Mouse (Mus musculus): ENCODE data around the gene Cyp2t4. TPM values are rescaled to one million over a fixed set of nuclear protein-coding genes. Genes with fewer than 3 reads are reported as not detected.

The Cyp2t4 gene
- polyA plus RNA-seq, 1 experiment from 2014 or later: not detected

- Histone ChIP-seq H3K9me3 (ENCODE audit: control insufficient read depth, low read depth, low read length) (no peaks in the 10 kb centered on the region), H3K4me2 (replicated peaks; ENCODE audit: low read depth, low read length) (no peak overlapping the region), H3K4me3 (ENCODE audit: low read depth, low read length) (no peak overlapping the region), H3K4me1 (ENCODE audit: control insufficient read depth, insufficient read depth, low read length) (peaks cover 12% of the 10 kb centered on the region; the same call in 1 of the 2 replicates), H3K27me3 (ENCODE audit: control insufficient read depth, insufficient read depth, low read length) (no peaks in the 10 kb centered on the region), H3K36me3 (ENCODE audit: control insufficient read depth, insufficient read depth, low read length) (peaks cover 16% of the 10 kb centered on the region), H3K27ac (ENCODE audit: low read length) (no peak overlapping the region), H3K9ac (replicated peaks; ENCODE audit: low read depth, low read length) (no peak overlapping the region)
- 86% methylated on average over 3 of the region's 3 CpGs for WGBS
- no peak for ATAC-seq (ENCODE audit: insufficient number of reproducible peaks, insufficient read depth, low FRiP score, low read depth)
Observed at GRCm38 (mm10) chr7:27197136-27197535, 43.6 kb downstream of the Cyp2t4 start.

GRCm38 (mm10) chr7:27197634-27198033 lies 44.1 kb downstream of the Cyp2t4 start:
- Histone ChIP-seq H3K27me3 (ENCODE audit: control insufficient read depth, insufficient read depth, low read length) (no peaks in the 10 kb centered on the region), H3K9me3 (ENCODE audit: control insufficient read depth, low read depth, low read length) (no peaks in the 10 kb centered on the region), H3K9ac (replicated peaks; ENCODE audit: low read depth, low read length) (no peak overlapping the region), H3K27ac (ENCODE audit: low read length) (no peak overlapping the region), H3K4me2 (replicated peaks; ENCODE audit: low read depth, low read length) (no peak overlapping the region), H3K4me3 (ENCODE audit: low read depth, low read length) (no peak overlapping the region), H3K4me1 (ENCODE audit: control insufficient read depth, insufficient read depth, low read length) (peaks cover 12% of the 10 kb centered on the region; the same call in 1 of the 2 replicates), H3K36me3 (ENCODE audit: control insufficient read depth, insufficient read depth, low read length) (peaks cover 14% of the 10 kb centered on the region)
- 95% methylated on average over 8 of the region's 8 CpGs for WGBS
- no peak for ATAC-seq (ENCODE audit: insufficient number of reproducible peaks, insufficient read depth, low FRiP score, low read depth)

GRCm38 (mm10) chr7:27198355-27198754 lies 44.8 kb downstream of the Cyp2t4 start:
- H3K4me3 ChIP-seq (ENCODE audit: low read depth, low read length): no peak overlapping the region
- no peaks in the 10 kb centered on the region for H3K9me3 ChIP-seq (ENCODE audit: control insufficient read depth, low read depth, low read length)
- no peak for ATAC-seq (ENCODE audit: insufficient number of reproducible peaks, insufficient read depth, low FRiP score, low read depth)
- no peak overlapping the region for H3K27ac ChIP-seq (ENCODE audit: low read length)
- peaks cover 14% of the 10 kb centered on the region for H3K36me3 ChIP-seq (ENCODE audit: control insufficient read depth, insufficient read depth, low read length)
- H3K27me3 ChIP-seq (ENCODE audit: control insufficient read depth, insufficient read depth, low read length): no peaks in the 10 kb centered on the region
- H3K4me1 ChIP-seq (ENCODE audit: control insufficient read depth, insufficient read depth, low read length): peaks cover 11% of the 10 kb centered on the region; the same call in 1 of the 2 replicates
- H3K9ac ChIP-seq (replicated peaks; ENCODE audit: low read depth, low read length): no peak overlapping the region
- H3K4me2 ChIP-seq (replicated peaks; ENCODE audit: low read depth, low read length): no peak overlapping the region

DNA sequence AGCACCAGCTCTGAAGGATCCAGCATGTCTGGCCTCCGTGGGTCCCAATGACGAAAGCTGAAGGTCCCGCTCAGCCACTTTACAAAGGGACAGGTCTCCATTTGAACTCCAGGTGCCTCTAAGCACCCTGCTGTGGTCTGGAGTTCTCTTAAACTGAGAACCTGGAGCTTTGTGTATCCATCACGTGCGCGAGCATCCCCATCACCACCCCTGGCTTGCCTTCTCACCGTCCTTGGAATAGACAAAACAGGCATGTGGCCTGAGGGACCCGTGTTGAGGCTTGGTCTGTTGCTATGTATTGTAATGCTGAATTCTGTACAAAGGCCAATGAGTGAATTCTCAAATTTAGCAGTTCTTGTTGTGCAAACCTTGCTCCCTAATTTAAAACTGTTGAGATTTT lies 45.3 kb downstream of the Cyp2t4 start:
- no peak overlapping the region for H3K27ac ChIP-seq (ENCODE audit: low read length)
- peaks cover 12% of the 10 kb centered on the region for H3K36me3 ChIP-seq (ENCODE audit: control insufficient read depth, insufficient read depth, low read length)
- no peak overlapping the region for H3K4me3 ChIP-seq (ENCODE audit: low read depth, low read length)
- H3K4me2 ChIP-seq (replicated peaks; ENCODE audit: low read depth, low read length): no peak overlapping the region
- no peak for ATAC-seq (ENCODE audit: insufficient number of reproducible peaks, insufficient read depth, low FRiP score, low read depth)
- H3K4me1 ChIP-seq (ENCODE audit: control insufficient read depth, insufficient read depth, low read length): peaks cover 9% of the 10 kb centered on the region; the same call in 1 of the 2 replicates
- no peaks in the 10 kb centered on the region for H3K9me3 ChIP-seq (ENCODE audit: control insufficient read depth, low read depth, low read length)
- H3K27me3 ChIP-seq (ENCODE audit: control insufficient read depth, insufficient read depth, low read length): no peaks in the 10 kb centered on the region
- no peak overlapping the region for H3K9ac ChIP-seq (replicated peaks; ENCODE audit: low read depth, low read length)
- WGBS: 91% methylated on average over 8 of the region's 8 CpGs

DNA sequence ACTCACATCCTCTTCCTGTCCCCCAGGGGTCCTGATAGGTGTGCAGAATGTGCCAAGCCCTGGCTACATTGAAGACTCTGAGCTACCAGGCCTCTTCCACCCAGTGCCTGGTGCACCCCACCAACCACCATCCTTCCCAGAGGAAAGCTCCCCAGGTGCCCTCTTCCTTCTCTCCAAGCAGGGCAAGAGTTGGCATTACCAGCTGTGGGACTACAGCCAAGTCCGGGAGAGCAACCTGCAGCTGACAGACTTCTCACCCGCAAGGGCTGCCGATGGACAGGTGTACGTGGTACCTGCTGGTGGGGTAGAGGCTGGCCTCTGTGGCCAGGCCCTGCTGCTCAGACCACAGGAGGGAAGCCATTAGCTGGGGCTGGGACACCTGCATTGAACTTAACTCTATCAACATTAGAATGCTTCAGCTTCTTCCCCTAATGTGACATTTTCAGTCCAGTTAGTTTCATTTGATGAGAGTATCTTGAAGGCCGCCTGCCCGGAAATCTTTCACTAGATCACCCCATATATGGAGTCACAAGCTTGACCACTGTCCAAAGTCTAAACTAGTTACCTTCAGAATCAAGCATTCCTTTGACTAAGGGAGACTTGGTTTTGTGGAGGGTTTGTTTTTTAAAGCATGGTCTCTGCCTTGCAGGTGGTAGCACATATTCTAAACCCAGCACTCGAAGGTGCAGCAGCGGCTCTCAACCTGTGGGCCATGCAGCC lies 50.4 kb downstream of the Cyp2t4 start:
- WGBS: 94% methylated on average over 8 of the region's 8 CpGs
- Histone ChIP-seq H3K4me3 (ENCODE audit: low read depth, low read length) (no peak overlapping the region), H3K9me3 (ENCODE audit: control insufficient read depth, low read depth, low read length) (no peaks in the 10 kb centered on the region), H3K27ac (ENCODE audit: low read length) (no peak overlapping the region), H3K9ac (replicated peaks; ENCODE audit: low read depth, low read length) (no peak overlapping the region), H3K36me3 (ENCODE audit: control insufficient read depth, insufficient read depth, low read length) (peaks cover 33% of the 10 kb centered on the region), H3K4me1 (ENCODE audit: control insufficient read depth, insufficient read depth, low read length) (no peaks in the 10 kb centered on the region), H3K4me2 (replicated peaks; ENCODE audit: low read depth, low read length) (no peak overlapping the region), H3K27me3 (ENCODE audit: control insufficient read depth, insufficient read depth, low read length) (no peaks in the 10 kb centered on the region)
- ATAC-seq (ENCODE audit: insufficient number of reproducible peaks, insufficient read depth, low FRiP score, low read depth): no peak

MicroRNAs encoded within 50 kb of the gene (microRNA counts, 519-probe panel; counts per million panel counts)
- not detected for microRNA mmu-miR-1191

Small RNAs within 50 kb of the gene (microRNA-seq; reads per million reads assigned to microRNA genes)
- gene Mir1191 (1.8 reads per million), gene Mir3101 (0.78 reads per million)

Other genes starting within 250 kb of the Cyp2t4 start
- gene Cyp2a22, start 214.3 kb upstream of the Cyp2t4 start, polyA plus RNA-seq (2014; fragmentation: Nextera tagmentation; extraction: Ambion mirVana): not detected in 2 replicates
- not detected in 2 replicates for gene Cyp2a12, start 124.6 kb upstream of the Cyp2t4 start, polyA plus RNA-seq (2014; fragmentation: Nextera tagmentation; extraction: Ambion mirVana)
- gene Cyp2f2, start 33.8 kb upstream of the Cyp2t4 start, polyA plus RNA-seq (2014; fragmentation: Nextera tagmentation; extraction: Ambion mirVana): 22.5 and 32.1 TPM in 2 replicates
- gene Egln2, start 13.1 kb downstream of the Cyp2t4 start, polyA plus RNA-seq (2014; fragmentation: Nextera tagmentation; extraction: Ambion mirVana): 39.0 and 42.5 TPM in 2 replicates
- 68.6 and 71.1 TPM in 2 replicates for gene Rab4b, start 25.2 kb downstream of the Cyp2t4 start, polyA plus RNA-seq (2014; fragmentation: Nextera tagmentation; extraction: Ambion mirVana)
- gene Gm21983, start 27.4 kb downstream of the Cyp2t4 start, polyA plus RNA-seq (2014; fragmentation: Nextera tagmentation; extraction: Ambion mirVana): not detected in 2 replicates
- gene Mia, start 27.4 kb downstream of the Cyp2t4 start, polyA plus RNA-seq (2014; fragmentation: Nextera tagmentation; extraction: Ambion mirVana): 2.4 and 6.3 TPM in 2 replicates
- gene BC024978, start 42.1 kb downstream of the Cyp2t4 start, polyA plus RNA-seq (2014; fragmentation: Nextera tagmentation; extraction: Ambion mirVana): 4.2 and 4.5 TPM in 2 replicates
- gene Snrpa, start 42.6 kb downstream of the Cyp2t4 start, polyA plus RNA-seq (2014; fragmentation: Nextera tagmentation; extraction: Ambion mirVana): 260 and 274 TPM in 2 replicates
- 8.5 and 10.8 TPM in 2 replicates for gene Itpkc, start 74.9 kb downstream of the Cyp2t4 start, polyA plus RNA-seq (2014; fragmentation: Nextera tagmentation; extraction: Ambion mirVana)
- 19.7 and 20.5 TPM in 2 replicates for gene Coq8b, start 79.3 kb downstream of the Cyp2t4 start, polyA plus RNA-seq (2014; fragmentation: Nextera tagmentation; extraction: Ambion mirVana)
- 15.0 and 16.5 TPM in 2 replicates for gene Numbl, start 104.7 kb downstream of the Cyp2t4 start, polyA plus RNA-seq (2014; fragmentation: Nextera tagmentation; extraction: Ambion mirVana)
- gene Ltbp4, start 184.0 kb downstream of the Cyp2t4 start, polyA plus RNA-seq (2014; fragmentation: Nextera tagmentation; extraction: Ambion mirVana): 178 and 189 TPM in 2 replicates
- 41.5 and 41.6 TPM in 2 replicates for gene Shkbp1, start 202.3 kb downstream of the Cyp2t4 start, polyA plus RNA-seq (2014; fragmentation: Nextera tagmentation; extraction: Ambion mirVana)
- 0.53 and 1.9 TPM in 2 replicates for gene Gm20479, start 203.7 kb downstream of the Cyp2t4 start, polyA plus RNA-seq (2014; fragmentation: Nextera tagmentation; extraction: Ambion mirVana)

Data from stomach, embryonic 14.5 days (tissue).